Mouse (Mus musculus): ENCODE results near the gene Them7. TPM values are rescaled to one million over a fixed set of nuclear protein-coding genes. Genes with fewer than 3 reads are reported as not detected.

Gene Them7
- total and polyA plus RNA-seq, 3 experiments: not detected

- Histone ChIP-seq H3K27me3 (ENCODE audit: insufficient read depth, low read length) (peaks cover 13% of the 10 kb centered on the region; the same call in 1 of the 2 replicates), H3K36me3 (replicated peaks) (no peaks in the 10 kb centered on the region), H3K4me1 (ENCODE audit: insufficient read depth, low read depth, low read length) (no peaks in the 10 kb centered on the region), H3K4me3 (ENCODE audit: low read depth, low read length) (no peak overlapping the region), H3K9me3 (replicated peaks) (no peaks in the 10 kb centered on the region)
- no peak for TF ChIP-seq GATA1 (IDR thresholded peaks at IDR 0.05; ENCODE audit: borderline replicate concordance, low read length)
- no peak for TF ChIP-seq CTCF (IDR thresholded peaks at IDR 0.05; ENCODE audit: low read depth, low read length)
- no peak for TF ChIP-seq TAL1 (conservative IDR thresholded peaks at IDR 0.05; ENCODE audit: low read depth, low read length)
- TF ChIP-seq GATA2 (IDR thresholded peaks at IDR 0.05; ENCODE audit: borderline replicate concordance, low read depth, low read length): no peak
- TF ChIP-seq POLR2AphosphoS5 (IDR thresholded peaks at IDR 0.05; ENCODE audit: insufficient replicate concordance, low read depth, low read length): no peak
- DNase-seq (ENCODE audit: low spot score) (no peak), ATAC-seq (ENCODE audit: extremely low read depth, insufficient number of reproducible peaks, low FRiP score, poor library complexity, severe bottlenecking) (no peak)
Measured at GRCm38 (mm10) chr2:105367623-105368022, 143.5 kb downstream of the Them7 start.

- H3K36me3 ChIP-seq (replicated peaks): no peaks in the 10 kb centered on the region
- DNase-seq (ENCODE audit: low spot score) (no peak), ATAC-seq (ENCODE audit: extremely low read depth, insufficient number of reproducible peaks, low FRiP score, poor library complexity, severe bottlenecking) (no peak)
- H3K9me3 ChIP-seq (replicated peaks): no peaks in the 10 kb centered on the region
- H3K4me3 ChIP-seq (ENCODE audit: low read depth, low read length): no peak overlapping the region
- TF ChIP-seq TAL1 (conservative IDR thresholded peaks at IDR 0.05; ENCODE audit: low read depth, low read length): no peak
- TF ChIP-seq GATA1 (IDR thresholded peaks at IDR 0.05; ENCODE audit: borderline replicate concordance, low read length): no peak
- no peak for TF ChIP-seq POLR2AphosphoS5 (IDR thresholded peaks at IDR 0.05; ENCODE audit: insufficient replicate concordance, low read depth, low read length)
- TF ChIP-seq CTCF (IDR thresholded peaks at IDR 0.05; ENCODE audit: low read depth, low read length): no peak
- no peak for TF ChIP-seq GATA2 (IDR thresholded peaks at IDR 0.05; ENCODE audit: borderline replicate concordance, low read depth, low read length)
- no peaks in the 10 kb centered on the region for H3K4me1 ChIP-seq (ENCODE audit: insufficient read depth, low read depth, low read length)
- peaks cover 23% of the 10 kb centered on the region for H3K27me3 ChIP-seq (ENCODE audit: insufficient read depth, low read length)
Measured at GRCm38 (mm10) chr2:105370240-105370639, 146.1 kb downstream of the Them7 start.

- Histone ChIP-seq H3K36me3 (replicated peaks) (no peaks in the 10 kb centered on the region), H3K4me1 (ENCODE audit: insufficient read depth, low read depth, low read length) (no peaks in the 10 kb centered on the region), H3K9me3 (replicated peaks) (no peaks in the 10 kb centered on the region), H3K4me3 (ENCODE audit: low read depth, low read length) (no peak overlapping the region), H3K27me3 (ENCODE audit: insufficient read depth, low read length) (peaks cover 25% of the 10 kb centered on the region)
- ATAC-seq (ENCODE audit: extremely low read depth, insufficient number of reproducible peaks, low FRiP score, poor library complexity, severe bottlenecking) (no peak), DNase-seq (ENCODE audit: low spot score) (no peak)
- no peak for TF ChIP-seq GATA1 (IDR thresholded peaks at IDR 0.05; ENCODE audit: borderline replicate concordance, low read length)
- no peak for TF ChIP-seq POLR2AphosphoS5 (IDR thresholded peaks at IDR 0.05; ENCODE audit: insufficient replicate concordance, low read depth, low read length)
Measured at GRCm38 (mm10) chr2:105370698-105371097, 146.6 kb downstream of the Them7 start.

GRCm38 (mm10) chr2:105372156-105372555 lies 148.0 kb downstream of the Them7 start:
- no peaks in the 10 kb centered on the region for H3K9me3 ChIP-seq (replicated peaks)
- H3K4me3 ChIP-seq (ENCODE audit: low read depth, low read length): no peak overlapping the region
- TF ChIP-seq CTCF (IDR thresholded peaks at IDR 0.05; ENCODE audit: low read depth, low read length) (no peak), GATA1 (IDR thresholded peaks at IDR 0.05; ENCODE audit: borderline replicate concordance, low read length) (no peak), GATA2 (IDR thresholded peaks at IDR 0.05; ENCODE audit: borderline replicate concordance, low read depth, low read length) (no peak), POLR2AphosphoS5 (IDR thresholded peaks at IDR 0.05; ENCODE audit: insufficient replicate concordance, low read depth, low read length) (no peak), TAL1 (conservative IDR thresholded peaks at IDR 0.05; ENCODE audit: low read depth, low read length) (no peak)
- no peaks in the 10 kb centered on the region for H3K36me3 ChIP-seq (replicated peaks)
- no peak for ATAC-seq (ENCODE audit: extremely low read depth, insufficient number of reproducible peaks, low FRiP score, poor library complexity, severe bottlenecking)
- no peaks in the 10 kb centered on the region for H3K4me1 ChIP-seq (ENCODE audit: insufficient read depth, low read depth, low read length)
- no peak for DNase-seq (ENCODE audit: low spot score)
- peaks cover 25% of the 10 kb centered on the region for H3K27me3 ChIP-seq (ENCODE audit: insufficient read depth, low read length)

GRCm38 (mm10) chr2:105372727-105373126 lies 148.6 kb downstream of the Them7 start:
- H3K27me3 ChIP-seq (ENCODE audit: insufficient read depth, low read length): peaks cover 25% of the 10 kb centered on the region
- H3K9me3 ChIP-seq (replicated peaks): no peaks in the 10 kb centered on the region
- H3K4me1 ChIP-seq (ENCODE audit: insufficient read depth, low read depth, low read length): no peaks in the 10 kb centered on the region
- no peak for DNase-seq (ENCODE audit: low spot score)
- TF ChIP-seq POLR2AphosphoS5 (IDR thresholded peaks at IDR 0.05; ENCODE audit: insufficient replicate concordance, low read depth, low read length) (no peak), GATA1 (IDR thresholded peaks at IDR 0.05; ENCODE audit: borderline replicate concordance, low read length) (no peak), CTCF (IDR thresholded peaks at IDR 0.05; ENCODE audit: low read depth, low read length) (no peak), TAL1 (conservative IDR thresholded peaks at IDR 0.05; ENCODE audit: low read depth, low read length) (no peak), GATA2 (IDR thresholded peaks at IDR 0.05; ENCODE audit: borderline replicate concordance, low read depth, low read length) (no peak)
- ATAC-seq (ENCODE audit: extremely low read depth, insufficient number of reproducible peaks, low FRiP score, poor library complexity, severe bottlenecking): no peak
- H3K4me3 ChIP-seq (ENCODE audit: low read depth, low read length): no peak overlapping the region
- no peaks in the 10 kb centered on the region for H3K36me3 ChIP-seq (replicated peaks)

- DNase-seq (ENCODE audit: low spot score) (no peak), ATAC-seq (ENCODE audit: extremely low read depth, insufficient number of reproducible peaks, low FRiP score, poor library complexity, severe bottlenecking) (no peak)
- Histone ChIP-seq H3K27me3 (ENCODE audit: insufficient read depth, low read length) (peaks cover 27% of the 10 kb centered on the region), H3K4me3 (ENCODE audit: low read depth, low read length) (no peak overlapping the region), H3K4me1 (ENCODE audit: insufficient read depth, low read depth, low read length) (no peaks in the 10 kb centered on the region), H3K9me3 (replicated peaks) (no peaks in the 10 kb centered on the region), H3K36me3 (replicated peaks) (no peaks in the 10 kb centered on the region)
- TF ChIP-seq TAL1 (conservative IDR thresholded peaks at IDR 0.05; ENCODE audit: low read depth, low read length): no peak
- no peak for TF ChIP-seq CTCF (IDR thresholded peaks at IDR 0.05; ENCODE audit: low read depth, low read length)
- no peak for TF ChIP-seq GATA1 (IDR thresholded peaks at IDR 0.05; ENCODE audit: borderline replicate concordance, low read length)
- TF ChIP-seq POLR2AphosphoS5 (IDR thresholded peaks at IDR 0.05; ENCODE audit: insufficient replicate concordance, low read depth, low read length): no peak
- no peak for TF ChIP-seq GATA2 (IDR thresholded peaks at IDR 0.05; ENCODE audit: borderline replicate concordance, low read depth, low read length)
Measured at GRCm38 (mm10) chr2:105373658-105374057, 149.5 kb downstream of the Them7 start.
